Comparison of ENCODE assay signal across 8 mouse cellular contexts in the genomic region with DNA sequence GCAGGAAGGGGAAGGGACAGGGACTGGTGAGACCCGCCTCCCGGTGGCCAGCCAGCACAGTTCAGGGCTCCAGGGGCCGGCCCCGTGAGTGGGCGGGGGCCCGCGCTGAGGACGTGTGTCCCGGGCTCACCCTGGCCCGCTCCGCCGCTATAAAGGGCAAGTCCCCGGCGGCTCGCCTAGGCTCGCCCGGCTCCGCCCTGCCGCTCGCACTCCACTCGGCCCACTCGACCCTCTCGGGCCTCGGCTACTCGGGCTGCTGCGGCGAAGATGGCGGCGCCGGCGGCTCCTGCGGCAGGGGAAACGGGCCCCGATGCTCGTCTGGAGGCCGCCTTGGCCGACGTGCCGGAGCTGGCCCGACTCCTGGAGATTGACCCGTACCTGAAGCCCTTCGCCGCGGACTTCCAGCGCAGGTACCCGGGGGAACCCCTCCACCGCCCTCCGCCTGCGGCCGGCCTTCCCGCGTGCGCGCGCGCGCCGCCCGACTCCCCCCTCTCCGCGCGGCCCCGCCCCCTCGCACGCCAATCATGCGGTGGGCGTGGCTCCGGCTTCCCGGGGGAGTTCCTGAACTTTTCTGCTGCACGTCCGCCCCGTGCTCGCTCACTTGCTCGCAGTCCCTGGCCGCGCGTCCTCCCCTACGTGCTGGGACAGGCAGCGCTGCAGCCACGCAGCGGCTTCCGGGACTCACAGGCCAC. TPM values are rescaled to one million over a fixed set of nuclear protein-coding genes. Genes with fewer than 3 reads are reported as not detected.
DNase-seq lines count a peak whose midpoint lies in the region; ATAC-seq lines count a peak whose summit lies in the region.

Gbe1 (plus strand) TSS at position 64 of the 692 bp plus-strand sequence.

- peak; percentile 96 to 98 for DNase-seq in adrenal gland, adult (ENCODE audit: inconsistent age in 2 of 2, low spot score in 1 of 2)
- DNase-seq in embryo, embryonic 10 days (ENCODE audit: low spot score), result peak; percentile 95
- peak; percentile 94 for DNase-seq in gastrocnemius, postnatal 10 days
- DNase-seq in induced T-regulatory cell, adult 2 months (ENCODE audit: low read depth), result peak; percentile 96
- peak; percentile 67 to 73 for DNase-seq in left cerebral cortex, adult 8-10 months (ENCODE audit: low spot score in 2 of 2)
- DNase-seq in right cerebral cortex, adult 18-20 months, result peak; percentile 84
- DNase-seq in urinary bladder, adult 2 months (ENCODE audit: low spot score), result peak; percentile 95

- ATAC-seq in megakaryocyte, adult 5-6 weeks (ENCODE audit: poor library complexity, severe bottlenecking), result peak; percentile 79

RNA-seq across cellular contexts. Expression of gene Gbe1, which starts in this region (rescaled TPM):
- total RNA-seq in gastrocnemius, postnatal 10 days (2021), result 10 to 100 TPM; 32.0 to 39.5 TPM
- total RNA-seq in left cerebral cortex, adult 8-10 months (2022), result 10 to 100 TPM; 10.5 to 11.7 (median 10.7) TPM
- 31.3 and 41.1 TPM in 2 replicates for total RNA-seq in megakaryocyte, adult 5-6 weeks (2015)
- 28.4 and 32.0 TPM in 2 replicates for total RNA-seq in megakaryocyte, adult 5-6 weeks (2017)
- 26.8 and 29.1 TPM in 2 replicates for polyA plus RNA-seq in urinary bladder, adult 2 months (2012; rRNA removed)

Comparison
In these comparisons a context has a peak if more than half of its experiments do, and no peak if none do; other contexts are left out.
1. Peak in every context shown above with its lines: DNase-seq and ATAC-seq.